Mouse (Mus musculus): ENCODE measurements around the gene Ptms.

- TF ChIP-seq POLR2A (IDR thresholded peaks at IDR 0.05; ENCODE audit: borderline replicate concordance, low read depth, low read length) (no peak), CTCF (IDR thresholded peaks at IDR 0.05; ENCODE audit: low read depth, low read length) (peak; percentile 32; the same call in 1 of the 2 replicates)
Observed at GRCm38 (mm10) chr6:124967766-124968165, 47.9 kb upstream of the Ptms start.

All from bone marrow macrophage, adult 2 months (primary cell).